Mouse (Mus musculus) hindbrain, embryonic 11.5 days (tissue): ENCODE measurements around the gene Nxf7. TPM values are rescaled to one million over a fixed set of nuclear protein-coding genes. Genes with fewer than 3 reads are reported as not detected.
"Not testable (repeated sequence)": the region's sequence is repeated elsewhere in the genome, so short reads cannot be mapped to it uniquely, and the experiment has no call there.

Source experiments
- ATAC-seq: fragments of 200-750 bp; cut with Nextera tagmentation; 2 replicates; pipeline ENCODE4 v1.8.0; 2017; ENCODE audit warnings: mild to moderate bottlenecking, moderate TSS enrichment, moderate library complexity; ENCODE audit not compliant: low FRiP score
- DNase-seq: peaks from one replicate; pipeline ENCODE4 v3.0.0-alpha.2; 2015; ENCODE audit warnings: low spot score
- H3K27ac ChIP-seq: fragments of 300-500 bp; sonication (generic); 2 replicates; pipeline ENCODE4 v1.5.1; 2014; ENCODE audit warnings: mild to moderate bottlenecking, low read depth, low read length
- H3K27me3 ChIP-seq: fragments of 300-500 bp; sonication (generic); 2 replicates; pipeline ENCODE4 v1.6.1; 2014; ENCODE audit warnings: mild to moderate bottlenecking, low read length, moderate library complexity, mixed read lengths; ENCODE audit not compliant: control insufficient read depth, insufficient read depth
- H3K36me3 ChIP-seq: fragments of 300-500 bp; sonication (generic); 2 replicates; pipeline ENCODE4 v1.6.1; 2014; ENCODE audit warnings: mild to moderate bottlenecking, low read length, moderate library complexity, mixed read lengths; ENCODE audit not compliant: control insufficient read depth, insufficient read depth
- H3K4me1 ChIP-seq: fragments of 300-500 bp; sonication (generic); replicated peaks from 2 replicates; pipeline ENCODE4 v1.6.1; 2014; ENCODE audit warnings: low read length, mixed read lengths; ENCODE audit not compliant: control insufficient read depth, insufficient read depth
- H3K4me2 ChIP-seq: fragments of 300-500 bp; sonication (generic); replicated peaks from 2 replicates; pipeline ENCODE4 v1.6.1; 2014; ENCODE audit warnings: mild to moderate bottlenecking, low read depth, low read length
- H3K4me3 ChIP-seq: fragments of 300-500 bp; sonication (generic); 2 replicates; pipeline ENCODE4 v1.5.1; 2014; ENCODE audit warnings: low read depth, low read length
- H3K9ac ChIP-seq: fragments of 300-500 bp; sonication (generic); 2 replicates; pipeline ENCODE4 v1.6.1; 2014; ENCODE audit warnings: low read depth, low read length
- H3K9me3 ChIP-seq: fragments of 300-500 bp; sonication (generic); 2 replicates; pipeline ENCODE4 v1.6.1; 2016; ENCODE audit warnings: low read length; ENCODE audit not compliant: control insufficient read depth
- WGBS: fragments of 180-500 bp; shearing (Covaris S2); extraction: QIAGEN DNeasy Blood & Tissue Kit; methylation state at CpG from one replicate; pipeline ENCODE4 v1.1.7; 2014; 5-methylcytosine and 5-hydroxymethylcytosine counted together
- polyA plus RNA-seq: library from polyadenylated mRNA; unstranded; fragments of >200 nt; fragmentation: Nextera tagmentation; extraction: Ambion mirVana; gene quantifications from 2 replicates; pipeline ENCODE4 v1.2.1, GENCODE M21; 2014

Nxf7 gene
- polyA plus RNA-seq, 1 experiment from 2014 or later, result not detected

- not testable (repeated sequence) for H3K9ac ChIP-seq, H3K27ac ChIP-seq, H3K4me2 ChIP-seq, H3K36me3 ChIP-seq, ATAC-seq, H3K4me1 ChIP-seq, H3K27me3 ChIP-seq, H3K9me3 ChIP-seq, DNase-seq, H3K4me3 ChIP-seq
- WGBS, result 67% methylated on average over 4 of the region's 4 CpGs
These were observed 33.6 kb downstream of the Nxf7 start for GRCm38 (mm10) chrX:135564934-135565333.

- H3K4me3 ChIP-seq, result no peak overlapping the region
- no peaks in the 10 kb centered on the region for H3K27me3 ChIP-seq
- no peaks in the 10 kb centered on the region for H3K36me3 ChIP-seq
- WGBS, result 61% methylated on average over 2 of the region's 2 CpGs
- H3K4me2 ChIP-seq, result no peak overlapping the region
- H3K4me1 ChIP-seq, result no peaks in the 10 kb centered on the region
- ATAC-seq, result no peak
- H3K27ac ChIP-seq, result no peak overlapping the region
- no peaks in the 10 kb centered on the region for H3K9me3 ChIP-seq
- DNase-seq, result no peak
- no peak overlapping the region for H3K9ac ChIP-seq
These were observed 35.7 kb downstream of the Nxf7 start for GRCm38 (mm10) chrX:135562841-135563240.

GRCm38 (mm10) chrX:135561693-135562092 is 36.9 kb downstream of the Nxf7 start:
- not testable (repeated sequence) for ATAC-seq, H3K27me3 ChIP-seq, H3K4me3 ChIP-seq, H3K27ac ChIP-seq, H3K9ac ChIP-seq, H3K36me3 ChIP-seq, H3K9me3 ChIP-seq, H3K4me2 ChIP-seq, H3K4me1 ChIP-seq, DNase-seq
- WGBS, result 52% methylated on average over 2 of the region's 2 CpGs

GRCm38 (mm10) chrX:135560933-135561332 is 37.6 kb downstream of the Nxf7 start:
- not testable (repeated sequence) for H3K27ac ChIP-seq, H3K36me3 ChIP-seq, ATAC-seq, H3K4me1 ChIP-seq, H3K9ac ChIP-seq, H3K4me3 ChIP-seq, H3K27me3 ChIP-seq, H3K4me2 ChIP-seq, H3K9me3 ChIP-seq
- WGBS, result 19% methylated on average over 4 of the region's 4 CpGs
- DNase-seq, result peak; percentile 22

- H3K4me1 ChIP-seq, H3K9me3 ChIP-seq, H3K27ac ChIP-seq, H3K36me3 ChIP-seq, H3K4me3 ChIP-seq, ATAC-seq, H3K9ac ChIP-seq, H3K27me3 ChIP-seq, H3K4me2 ChIP-seq: not testable (repeated sequence)
- 27% methylated on average over 8 of the region's 8 CpGs for WGBS
- peak; percentile 26 for DNase-seq
These were observed 38.9 kb downstream of the Nxf7 start for GRCm38 (mm10) chrX:135559665-135560064.

Other genes starting within 250 kb of the Nxf7 start
- 0.10 TPM in 1 of 2 replicates, not detected in the other for gene Gm5128, start 225.5 kb downstream of the Nxf7 start, polyA plus RNA-seq
- 0.05 TPM in 1 of 2 replicates, not detected in the other for gene Gm7903, start 164.9 kb downstream of the Nxf7 start, polyA plus RNA-seq
- not detected in 2 replicates for gene AV320801, start 104.2 kb downstream of the Nxf7 start, polyA plus RNA-seq
- 0.12 TPM in 1 of 2 replicates, not detected in the other for gene Prame, start 28.9 kb upstream of the Nxf7 start, polyA plus RNA-seq
- gene Tcp11x2, start 95.0 kb upstream of the Nxf7 start, polyA plus RNA-seq, result not detected in 2 replicates
- not detected in 2 replicates for gene Tmsb15a, start 126.5 kb upstream of the Nxf7 start, polyA plus RNA-seq
- 9.1 and 9.8 TPM in 2 replicates for gene Armcx5, start 144.0 kb upstream of the Nxf7 start, polyA plus RNA-seq
- gene Gprasp1, start 144.0 kb upstream of the Nxf7 start, polyA plus RNA-seq, result 69.0 and 75.2 TPM in 2 replicates
- gene Bhlhb9, start 198.8 kb upstream of the Nxf7 start, polyA plus RNA-seq, result 72.1 and 73.3 TPM in 2 replicates
- gene Gprasp2, start 240.3 kb upstream of the Nxf7 start, polyA plus RNA-seq, result 32.9 and 42.6 TPM in 2 replicates